Mouse (Mus musculus) hindbrain, embryonic 10.5 days (tissue): ENCODE results near the gene Dnajb4. TPM values are rescaled to one million over a fixed set of nuclear protein-coding genes. Genes with fewer than 3 reads are reported as not detected.
"Not testable (repeated sequence)": the region's sequence is repeated elsewhere in the genome, so short reads cannot be mapped to it uniquely, and the experiment has no call there.

ENCODE experiments used
- DNase-seq: peaks from one replicate; pipeline ENCODE4 v3.0.0-alpha.2; 2017; ENCODE audit warnings: low spot score
- H3K27ac ChIP-seq: fragments of 300-500 bp; sonication (generic); 2 replicates; pipeline ENCODE4 v1.5.1; 2016; ENCODE audit warnings: mild to moderate bottlenecking, moderate library complexity
- H3K27me3 ChIP-seq: fragments of 300-500 bp; sonication (generic); 2 replicates; pipeline ENCODE4 v1.6.1; 2016; ENCODE audit warnings: mild to moderate bottlenecking; ENCODE audit not compliant: poor library complexity, insufficient read depth, severe bottlenecking
- H3K36me3 ChIP-seq: fragments of 300-500 bp; sonication (generic); 2 replicates; pipeline ENCODE4 v1.6.1; 2016; ENCODE audit warnings: mild to moderate bottlenecking, moderate library complexity
- H3K4me1 ChIP-seq: fragments of 300-500 bp; sonication (generic); replicated peaks from 2 replicates; pipeline ENCODE4 v1.6.1; 2016; ENCODE audit warnings: mild to moderate bottlenecking
- H3K4me3 ChIP-seq: fragments of 300-500 bp; sonication (generic); 2 replicates; pipeline ENCODE4 v1.5.1; 2016; ENCODE audit warnings: mild to moderate bottlenecking, moderate library complexity
- H3K9me3 ChIP-seq: fragments of 300-500 bp; sonication (generic); 2 replicates; pipeline ENCODE4 v1.6.1; 2016; ENCODE audit warnings: mild to moderate bottlenecking, moderate library complexity
- WGBS: fragments of 180-500 bp; shearing (Covaris S2); methylation state at CpG from one replicate; pipeline ENCODE4 v1.1.7; 2016; 5-methylcytosine and 5-hydroxymethylcytosine counted together
- polyA plus RNA-seq: library from polyadenylated mRNA; unstranded; fragments of >200 nt; fragmentation: Nextera tagmentation; extraction: Ambion mirVana; gene quantifications from 2 replicates; pipeline ENCODE4 v1.2.1, GENCODE M21; 2016

Dnajb4 gene
- polyA plus RNA-seq, 1 experiment from 2014 or later: 19.9 TPM

- H3K4me3 ChIP-seq: no peak overlapping the region
- DNase-seq: no peak
- WGBS: 71% methylated on average over 3 of the region's 3 CpGs
These were observed 60.2 kb downstream of the Dnajb4 start for GRCm38 (mm10) chr3:152149863-152150262.

GRCm38 (mm10) chr3:152149449-152149848, 60.7 kb downstream of the Dnajb4 start:
- Histone ChIP-seq H3K9me3 (no peaks in the 10 kb centered on the region), H3K27ac (no peak overlapping the region), H3K4me1 (peaks cover 15% of the 10 kb centered on the region), H3K4me3 (no peak overlapping the region), H3K36me3 (no peaks in the 10 kb centered on the region), H3K27me3 (no peaks in the 10 kb centered on the region)
- 75% methylated on average over 7 of the region's 7 CpGs for WGBS
- no peak for DNase-seq

More at GRCm38 (mm10) chr3:152149863-152150262, 60.2 kb downstream of the Dnajb4 start:
- Histone ChIP-seq H3K36me3 (no peaks in the 10 kb centered on the region), H3K9me3 (no peaks in the 10 kb centered on the region), H3K27me3 (no peaks in the 10 kb centered on the region), H3K4me1 (peaks cover 15% of the 10 kb centered on the region), H3K27ac (no peak overlapping the region)

- H3K27ac ChIP-seq: no peak overlapping the region
- no peak for DNase-seq
- 78% methylated on average over 12 of the region's 12 CpGs for WGBS
- H3K9me3 ChIP-seq: no peaks in the 10 kb centered on the region
- H3K27me3 ChIP-seq: no peaks in the 10 kb centered on the region
- no peaks in the 10 kb centered on the region for H3K36me3 ChIP-seq
- H3K4me1 ChIP-seq: peaks cover 12% of the 10 kb centered on the region
- no peak overlapping the region for H3K4me3 ChIP-seq
These were observed 62.8 kb downstream of the Dnajb4 start for GRCm38 (mm10) chr3:152147085-152147831.

GRCm38 (mm10) chr3:152145186-152145585, 64.9 kb downstream of the Dnajb4 start:
- H3K27me3 ChIP-seq: no peaks in the 10 kb centered on the region
- no peak overlapping the region for H3K4me3 ChIP-seq
- H3K27ac ChIP-seq: no peak overlapping the region
- no peaks in the 10 kb centered on the region for H3K36me3 ChIP-seq
- no peaks in the 10 kb centered on the region for H3K9me3 ChIP-seq
- H3K4me1 ChIP-seq: peaks cover 5% of the 10 kb centered on the region
- WGBS: 79% methylated on average over 2 of the region's 2 CpGs
- no peak for DNase-seq

GRCm38 (mm10) chr3:152142989-152143695, 67.0 kb downstream of the Dnajb4 start:
- DNase-seq: no peak
- Histone ChIP-seq H3K27ac (no peak overlapping the region), H3K36me3 (no peaks in the 10 kb centered on the region), H3K9me3 (no peaks in the 10 kb centered on the region), H3K27me3 (no peaks in the 10 kb centered on the region), H3K4me1 (peaks cover 5% of the 10 kb centered on the region), H3K4me3 (no peak overlapping the region)
- WGBS: 85% methylated on average over 6 of the region's 6 CpGs

GRCm38 (mm10) chr3:152142146-152142545, 68.0 kb downstream of the Dnajb4 start:
- H3K27ac ChIP-seq: no peak overlapping the region
- 75% methylated on average over 3 of the region's 3 CpGs for WGBS
- no peak for DNase-seq
- H3K4me1 ChIP-seq: peaks cover 5% of the 10 kb centered on the region
- H3K27me3 ChIP-seq: no peaks in the 10 kb centered on the region
- no peaks in the 10 kb centered on the region for H3K9me3 ChIP-seq
- H3K4me3 ChIP-seq: no peak overlapping the region
- H3K36me3 ChIP-seq: no peaks in the 10 kb centered on the region

- H3K27me3 ChIP-seq, DNase-seq, H3K9me3 ChIP-seq, H3K4me3 ChIP-seq, H3K4me1 ChIP-seq, H3K36me3 ChIP-seq, H3K27ac ChIP-seq: not testable (repeated sequence)
- 91% methylated on average over 3 of the region's 3 CpGs for WGBS
These were observed 70.8 kb downstream of the Dnajb4 start for GRCm38 (mm10) chr3:152139308-152139707.

GRCm38 (mm10) chr3:152136106-152136505, 74.0 kb downstream of the Dnajb4 start:
- WGBS: 92% methylated on average over 16 of the region's 16 CpGs
- H3K27ac ChIP-seq: not testable (repeated sequence)

GRCm38 (mm10) chr3:152133621-152134020, 76.5 kb downstream of the Dnajb4 start:
- H3K27ac ChIP-seq: no peak overlapping the region
- H3K4me3 ChIP-seq: no peak overlapping the region
- no peaks in the 10 kb centered on the region for H3K9me3 ChIP-seq
- H3K4me1 ChIP-seq: no peaks in the 10 kb centered on the region
- 84% methylated on average over 9 of the region's 9 CpGs for WGBS
- no peaks in the 10 kb centered on the region for H3K36me3 ChIP-seq
- no peaks in the 10 kb centered on the region for H3K27me3 ChIP-seq
- no peak for DNase-seq

More at GRCm38 (mm10) chr3:152136106-152136505, 74.0 kb downstream of the Dnajb4 start:
- not testable (repeated sequence) for H3K27me3 ChIP-seq, H3K4me3 ChIP-seq, DNase-seq, H3K9me3 ChIP-seq, H3K36me3 ChIP-seq, H3K4me1 ChIP-seq

GRCm38 (mm10) chr3:152130963-152131362, 79.1 kb downstream of the Dnajb4 start:
- Histone ChIP-seq H3K4me1 (no peaks in the 10 kb centered on the region), H3K27me3 (no peaks in the 10 kb centered on the region), H3K9me3 (no peaks in the 10 kb centered on the region), H3K4me3 (no peak overlapping the region), H3K36me3 (no peaks in the 10 kb centered on the region), H3K27ac (no peak overlapping the region)
- whole genome bisulfite sequencing: 79% methylated on average over 4 of the region's 4 CpGs
- DNase-seq: no peak

GRCm38 (mm10) chr3:152129426-152129825, 80.7 kb downstream of the Dnajb4 start:
- not testable (repeated sequence) for H3K9me3 ChIP-seq

GRCm38 (mm10) chr3:152128631-152129030, 81.5 kb downstream of the Dnajb4 start:
- Histone ChIP-seq H3K27me3 (no peaks in the 10 kb centered on the region), H3K27ac (no peak overlapping the region), H3K4me3 (no peak overlapping the region), H3K36me3 (no peaks in the 10 kb centered on the region), H3K9me3 (no peaks in the 10 kb centered on the region), H3K4me1 (no peaks in the 10 kb centered on the region)
- DNase-seq: no peak
- 77% methylated on average over 7 of the region's 7 CpGs for WGBS

More at GRCm38 (mm10) chr3:152129426-152129825, 80.7 kb downstream of the Dnajb4 start:
- H3K27me3 ChIP-seq, H3K4me1 ChIP-seq, DNase-seq, H3K27ac ChIP-seq, H3K36me3 ChIP-seq, H3K4me3 ChIP-seq: not testable (repeated sequence)
- 93% methylated on average over 4 of the region's 4 CpGs for WGBS
